Mouse (Mus musculus): ENCODE data around the gene Cacng4. TPM values are rescaled to one million over a fixed set of nuclear protein-coding genes. Genes with fewer than 3 reads are reported as not detected.
A peak's percentile ranks its signal among the peaks of the same experiment; 100 is the strongest.

Cacng4 gene
- polyA plus RNA-seq, 1 experiment from 2014 or later, result 0.43 TPM

DNA sequence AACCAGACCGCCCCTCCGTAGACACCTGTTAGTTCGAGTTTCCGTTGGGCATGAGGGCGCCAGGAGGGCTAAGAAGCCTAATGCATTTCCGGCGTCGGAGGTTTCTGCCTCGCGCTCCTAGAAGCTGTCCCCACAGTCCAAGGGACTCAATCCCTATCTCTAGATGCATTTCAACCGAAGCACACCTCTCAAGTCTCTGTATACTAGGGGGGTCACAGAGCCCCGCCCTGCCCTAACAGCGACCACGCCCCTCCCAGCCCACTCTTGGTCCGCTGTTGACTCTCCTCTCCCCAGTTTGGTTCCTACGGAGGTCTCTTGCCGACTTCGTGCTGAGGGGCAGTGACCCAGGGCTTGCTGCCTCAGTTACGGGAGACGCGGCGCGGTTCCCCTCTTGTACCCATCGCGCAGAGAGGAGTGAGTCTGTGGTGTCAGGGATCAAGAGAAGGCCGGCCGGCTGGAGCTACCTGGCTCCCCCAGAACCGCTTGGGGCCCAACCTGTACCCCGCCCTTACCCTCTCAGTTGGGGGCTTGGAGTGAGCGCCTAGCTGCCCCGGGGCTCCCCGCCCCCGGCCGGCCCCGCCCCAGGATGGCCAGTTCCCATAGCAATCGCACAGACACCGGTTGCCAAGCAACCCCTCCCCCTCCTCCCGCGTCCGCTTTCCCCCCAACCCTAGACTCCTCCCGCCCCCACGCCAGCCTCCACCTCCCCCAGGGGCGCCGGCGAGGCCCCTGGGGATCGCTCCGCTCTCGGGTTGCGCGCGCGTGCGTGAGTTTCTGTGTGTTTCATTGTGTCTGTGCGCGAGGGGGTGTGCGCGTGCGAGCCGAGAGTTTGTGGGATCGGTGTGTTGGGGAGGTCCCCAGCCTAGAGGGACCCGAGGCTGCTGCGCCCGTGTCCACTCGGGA, 906 bp downstream of the Cacng4 start:
- no peak for ATAC-seq
- no peak for DNase-seq (ENCODE audit: low spot score)

GRCm38 (mm10) chr11:107792136-107792535, 2.2 kb downstream of the Cacng4 start:
- H3K4me1 ChIP-seq (ENCODE audit: insufficient read depth, low read depth, low read length), result peaks cover 9% of the 10 kb centered on the region; the same call in 1 of the 2 replicates
- no peak overlapping the region for H3K4me3 ChIP-seq (ENCODE audit: low read depth, low read length)
- no peaks in the 10 kb centered on the region for H3K9me3 ChIP-seq (ENCODE audit: low read length)
- 35% methylated on average over 9 of the region's 9 CpGs for WGBS
- TF ChIP-seq CTCF (IDR thresholded peaks at IDR 0.05) (no peak), EP300 (IDR thresholded peaks at IDR 0.05) (no peak)
- no peak for DNase-seq (ENCODE audit: low spot score)
- no peak overlapping the region for H3K9ac ChIP-seq (replicated peaks; ENCODE audit: low read depth)
- no peak overlapping the region for H3K4me2 ChIP-seq (replicated peaks; ENCODE audit: low read depth, low read length)
- H3K27ac ChIP-seq (ENCODE audit: low read length), result no peak overlapping the region
- no peak for ATAC-seq
- no peaks in the 10 kb centered on the region for H3K36me3 ChIP-seq (ENCODE audit: insufficient read depth, low read length)
- peaks cover 37% of the 10 kb centered on the region for H3K27me3 ChIP-seq (replicated peaks; ENCODE audit: insufficient read depth, low read length)

More for the DNA sequence above, 906 bp downstream of the Cacng4 start:
- H3K9ac ChIP-seq (replicated peaks; ENCODE audit: low read depth), result no peak overlapping the region
- peak overlapping the region; percentile 93 for H3K4me2 ChIP-seq (replicated peaks; ENCODE audit: low read depth, low read length)
- H3K36me3 ChIP-seq (ENCODE audit: insufficient read depth, low read length), result no peaks in the 10 kb centered on the region
- under 1% methylated on average over 46 of the region's 64 CpGs for WGBS
- TF ChIP-seq EP300 (IDR thresholded peaks at IDR 0.05) (no peak), CTCF (IDR thresholded peaks at IDR 0.05) (no peak)
- peak overlapping the region; percentile 40 for H3K4me3 ChIP-seq (ENCODE audit: low read depth, low read length)
- H3K27ac ChIP-seq (ENCODE audit: low read length), result no peak overlapping the region
- no peaks in the 10 kb centered on the region for H3K9me3 ChIP-seq (ENCODE audit: low read length)
- H3K4me1 ChIP-seq (ENCODE audit: insufficient read depth, low read depth, low read length), result peaks cover 9% of the 10 kb centered on the region; the same call in 1 of the 2 replicates
- peaks cover 38% of the 10 kb centered on the region for H3K27me3 ChIP-seq (replicated peaks; ENCODE audit: insufficient read depth, low read length)

DNA sequence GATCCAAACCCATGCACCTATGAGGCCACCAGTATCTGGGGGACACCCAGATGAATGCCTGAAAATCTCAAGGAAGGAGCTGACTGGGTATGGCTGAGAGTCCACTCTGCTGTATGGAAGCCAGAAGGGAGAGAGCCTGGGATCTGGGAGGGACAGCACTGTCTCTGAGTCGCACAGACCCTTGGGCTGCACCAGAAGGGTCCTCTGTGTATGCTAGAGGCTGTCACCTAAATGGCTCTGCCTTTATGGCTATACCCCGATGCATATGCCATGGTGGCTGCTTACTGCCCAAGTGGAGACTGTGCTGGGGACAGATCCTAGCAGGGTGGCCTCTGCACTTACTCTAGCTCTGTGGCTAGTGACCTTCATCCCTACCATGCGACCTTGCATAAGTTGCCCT, 8.6 kb downstream of the Cacng4 start:
- no peak; the same call in 1 of the 2 replicates for ATAC-seq
- H3K9ac ChIP-seq (replicated peaks; ENCODE audit: low read depth), result no peak overlapping the region
- H3K27ac ChIP-seq (ENCODE audit: low read length), result no peak overlapping the region
- no peak overlapping the region for H3K4me3 ChIP-seq (ENCODE audit: low read depth, low read length)
- no peaks in the 10 kb centered on the region for H3K36me3 ChIP-seq (ENCODE audit: insufficient read depth, low read length)
- no peaks in the 10 kb centered on the region for H3K27me3 ChIP-seq (replicated peaks; ENCODE audit: insufficient read depth, low read length)
- H3K9me3 ChIP-seq (ENCODE audit: low read length), result no peaks in the 10 kb centered on the region
- no peak for DNase-seq (ENCODE audit: low spot score)
- H3K4me1 ChIP-seq (ENCODE audit: insufficient read depth, low read depth, low read length), result no peaks in the 10 kb centered on the region
- TF ChIP-seq EP300 (IDR thresholded peaks at IDR 0.05) (no peak), CTCF (IDR thresholded peaks at IDR 0.05) (no peak)
- 61% methylated on average over 3 of the region's 3 CpGs for WGBS
- no peak overlapping the region for H3K4me2 ChIP-seq (replicated peaks; ENCODE audit: low read depth, low read length)

- WGBS, result 69% methylated on average over 1 of the region's 1 CpGs
Measured at GRCm38 (mm10) chr11:107785288-107785687, 9.1 kb downstream of the Cacng4 start.

GRCm38 (mm10) chr11:107783861-107784754, 10.2 kb downstream of the Cacng4 start:
- no peaks in the 10 kb centered on the region for H3K36me3 ChIP-seq (ENCODE audit: insufficient read depth, low read length)
- H3K27ac ChIP-seq (ENCODE audit: low read length), result no peak overlapping the region
- TF ChIP-seq EP300 (IDR thresholded peaks at IDR 0.05) (no peak), CTCF (IDR thresholded peaks at IDR 0.05) (no peak)
- 72% methylated on average over 7 of the region's 8 CpGs for WGBS
- no peak overlapping the region for H3K4me2 ChIP-seq (replicated peaks; ENCODE audit: low read depth, low read length)
- no peaks in the 10 kb centered on the region for H3K27me3 ChIP-seq (replicated peaks; ENCODE audit: insufficient read depth, low read length)
- no peaks in the 10 kb centered on the region for H3K4me1 ChIP-seq (ENCODE audit: insufficient read depth, low read depth, low read length)
- no peaks in the 10 kb centered on the region for H3K9me3 ChIP-seq (ENCODE audit: low read length)
- ATAC-seq (no peak), DNase-seq (ENCODE audit: low spot score) (no peak)
- no peak overlapping the region for H3K4me3 ChIP-seq (ENCODE audit: low read depth, low read length)
- no peak overlapping the region for H3K9ac ChIP-seq (replicated peaks; ENCODE audit: low read depth)

More at GRCm38 (mm10) chr11:107785288-107785687, 9.1 kb downstream of the Cacng4 start:
- no peak overlapping the region for H3K4me2 ChIP-seq (replicated peaks; ENCODE audit: low read depth, low read length)
- H3K36me3 ChIP-seq (ENCODE audit: insufficient read depth, low read length), result no peaks in the 10 kb centered on the region
- TF ChIP-seq EP300 (IDR thresholded peaks at IDR 0.05) (no peak), CTCF (IDR thresholded peaks at IDR 0.05) (no peak)
- no peaks in the 10 kb centered on the region for H3K4me1 ChIP-seq (ENCODE audit: insufficient read depth, low read depth, low read length)
- no peak overlapping the region for H3K4me3 ChIP-seq (ENCODE audit: low read depth, low read length)
- H3K9me3 ChIP-seq (ENCODE audit: low read length), result no peaks in the 10 kb centered on the region
- ATAC-seq, result no peak
- H3K27me3 ChIP-seq (replicated peaks; ENCODE audit: insufficient read depth, low read length), result no peaks in the 10 kb centered on the region
- no peak for DNase-seq (ENCODE audit: low spot score)
- no peak overlapping the region for H3K9ac ChIP-seq (replicated peaks; ENCODE audit: low read depth)
- no peak overlapping the region for H3K27ac ChIP-seq (ENCODE audit: low read length)

GRCm38 (mm10) chr11:107782591-107782990, 11.8 kb downstream of the Cacng4 start:
- Histone ChIP-seq H3K36me3 (ENCODE audit: insufficient read depth, low read length) (no peaks in the 10 kb centered on the region), H3K4me1 (ENCODE audit: insufficient read depth, low read depth, low read length) (no peaks in the 10 kb centered on the region), H3K27ac (ENCODE audit: low read length) (no peak overlapping the region), H3K9ac (replicated peaks; ENCODE audit: low read depth) (no peak overlapping the region), H3K9me3 (ENCODE audit: low read length) (no peaks in the 10 kb centered on the region), H3K27me3 (replicated peaks; ENCODE audit: insufficient read depth, low read length) (no peaks in the 10 kb centered on the region), H3K4me2 (replicated peaks; ENCODE audit: low read depth, low read length) (no peak overlapping the region), H3K4me3 (ENCODE audit: low read depth, low read length) (no peak overlapping the region)
- TF ChIP-seq EP300 (IDR thresholded peaks at IDR 0.05), result no peak
- no peak for TF ChIP-seq CTCF (IDR thresholded peaks at IDR 0.05)
- 44% methylated on average over 5 of the region's 5 CpGs for WGBS
- DNase-seq (ENCODE audit: low spot score) (no peak), ATAC-seq (no peak)
